Mouse (Mus musculus): ENCODE measurements around the gene Ctu1. TPM values are rescaled to one million over a fixed set of nuclear protein-coding genes. Genes with fewer than 3 reads are reported as not detected.
"Not testable (repeated sequence)": the region's sequence is repeated elsewhere in the genome, so short reads cannot be mapped to it uniquely, and the experiment has no call there.

The Ctu1 gene
- polyA plus RNA-seq, 2 experiments: 12.0 to 13.4 TPM

- H3K9ac ChIP-seq (ENCODE audit: low read depth, low read length, severe bottlenecking): no peak overlapping the region
- WGBS: 94% methylated on average over 32 of the region's 32 CpGs
- no peaks in the 10 kb centered on the region for H3K27me3 ChIP-seq (ENCODE audit: control insufficient read depth, insufficient read depth, low read length)
- no peak overlapping the region for H3K4me3 ChIP-seq (replicated peaks; ENCODE audit: low read length)
- no peak overlapping the region for H3K4me2 ChIP-seq (replicated peaks; ENCODE audit: low read depth, low read length, severe bottlenecking)
- H3K9me3 ChIP-seq (ENCODE audit: control insufficient read depth, low read length): no peaks in the 10 kb centered on the region
- no peak for ATAC-seq (ENCODE audit: low FRiP score, low read depth)
- H3K4me1 ChIP-seq (ENCODE audit: control insufficient read depth, insufficient read depth, low read length): peaks cover 7% of the 10 kb centered on the region
- DNase-seq (ENCODE audit: low spot score): no peak
- H3K36me3 ChIP-seq (ENCODE audit: control insufficient read depth, insufficient read depth, low read length): peaks cover 39% of the 10 kb centered on the region
- TF ChIP-seq POLR2A (IDR thresholded peaks at IDR 0.05; ENCODE audit: borderline replicate concordance, extremely low read depth, insufficient read depth, insufficient read length): no peak
- H3K27ac ChIP-seq (replicated peaks; ENCODE audit: low read depth, low read length): no peak overlapping the region
These were observed 3.3 kb downstream of the Ctu1 start for GRCm38 (mm10) chr7:43675091-43675490.

GRCm38 (mm10) chr7:43678517-43678916 is 6.7 kb downstream of the Ctu1 start:
- H3K4me3 ChIP-seq (replicated peaks; ENCODE audit: low read length): no peak overlapping the region
- ATAC-seq (ENCODE audit: low FRiP score, low read depth): no peak
- peaks cover 39% of the 10 kb centered on the region for H3K36me3 ChIP-seq (ENCODE audit: control insufficient read depth, insufficient read depth, low read length)
- H3K27ac ChIP-seq (replicated peaks; ENCODE audit: low read depth, low read length): no peak overlapping the region
- no peaks in the 10 kb centered on the region for H3K4me1 ChIP-seq (ENCODE audit: control insufficient read depth, insufficient read depth, low read length)
- no peaks in the 10 kb centered on the region for H3K9me3 ChIP-seq (ENCODE audit: control insufficient read depth, low read length)
- no peak overlapping the region for H3K4me2 ChIP-seq (replicated peaks; ENCODE audit: low read depth, low read length, severe bottlenecking)
- no peak for TF ChIP-seq POLR2A (IDR thresholded peaks at IDR 0.05; ENCODE audit: borderline replicate concordance, extremely low read depth, insufficient read depth, insufficient read length)
- DNase-seq (ENCODE audit: low spot score): peak; percentile 6
- no peaks in the 10 kb centered on the region for H3K27me3 ChIP-seq (ENCODE audit: control insufficient read depth, insufficient read depth, low read length)
- no peak overlapping the region for H3K9ac ChIP-seq (ENCODE audit: low read depth, low read length, severe bottlenecking)

GRCm38 (mm10) chr7:43680960-43681359 is 9.1 kb downstream of the Ctu1 start:
- Histone ChIP-seq H3K27ac (replicated peaks; ENCODE audit: low read depth, low read length) (no peak overlapping the region), H3K9me3 (ENCODE audit: control insufficient read depth, low read length) (no peaks in the 10 kb centered on the region), H3K27me3 (ENCODE audit: control insufficient read depth, insufficient read depth, low read length) (no peaks in the 10 kb centered on the region), H3K4me3 (replicated peaks; ENCODE audit: low read length) (no peak overlapping the region), H3K36me3 (ENCODE audit: control insufficient read depth, insufficient read depth, low read length) (peaks cover 24% of the 10 kb centered on the region), H3K4me1 (ENCODE audit: control insufficient read depth, insufficient read depth, low read length) (no peaks in the 10 kb centered on the region), H3K9ac (ENCODE audit: low read depth, low read length, severe bottlenecking) (no peak overlapping the region), H3K4me2 (replicated peaks; ENCODE audit: low read depth, low read length, severe bottlenecking) (no peak overlapping the region)
- no peak for TF ChIP-seq POLR2A (IDR thresholded peaks at IDR 0.05; ENCODE audit: borderline replicate concordance, extremely low read depth, insufficient read depth, insufficient read length)
- 21% methylated on average over 5 of the region's 5 CpGs for WGBS
- no peak for ATAC-seq (ENCODE audit: low FRiP score, low read depth)
- peak; percentile 12 for DNase-seq (ENCODE audit: low spot score)

GRCm38 (mm10) chr7:43682511-43682910 is 10.7 kb downstream of the Ctu1 start:
- H3K4me1 ChIP-seq (ENCODE audit: control insufficient read depth, insufficient read depth, low read length); H3K27me3 ChIP-seq (ENCODE audit: control insufficient read depth, insufficient read depth, low read length); H3K36me3 ChIP-seq (ENCODE audit: control insufficient read depth, insufficient read depth, low read length); DNase-seq (ENCODE audit: low spot score); H3K9ac ChIP-seq (ENCODE audit: low read depth, low read length, severe bottlenecking); H3K4me2 ChIP-seq (replicated peaks; ENCODE audit: low read depth, low read length, severe bottlenecking); H3K9me3 ChIP-seq (ENCODE audit: control insufficient read depth, low read length); ATAC-seq (ENCODE audit: low FRiP score, low read depth); H3K27ac ChIP-seq (replicated peaks; ENCODE audit: low read depth, low read length); H3K4me3 ChIP-seq (replicated peaks; ENCODE audit: low read length): not testable (repeated sequence)
- whole genome bisulfite sequencing: 15% methylated on average over 1 of the region's 1 CpGs

GRCm38 (mm10) chr7:43685088-43685487 is 13.3 kb downstream of the Ctu1 start:
- H3K36me3 ChIP-seq (ENCODE audit: control insufficient read depth, insufficient read depth, low read length): no peaks in the 10 kb centered on the region
- ATAC-seq (ENCODE audit: low FRiP score, low read depth) (no peak), DNase-seq (ENCODE audit: low spot score) (no peak)
- no peaks in the 10 kb centered on the region for H3K4me1 ChIP-seq (ENCODE audit: control insufficient read depth, insufficient read depth, low read length)
- no peak for TF ChIP-seq POLR2A (IDR thresholded peaks at IDR 0.05; ENCODE audit: borderline replicate concordance, extremely low read depth, insufficient read depth, insufficient read length)
- H3K4me2 ChIP-seq (replicated peaks; ENCODE audit: low read depth, low read length, severe bottlenecking): no peak overlapping the region
- WGBS: 72% methylated on average over 7 of the region's 7 CpGs
- no peak overlapping the region for H3K9ac ChIP-seq (ENCODE audit: low read depth, low read length, severe bottlenecking)
- no peaks in the 10 kb centered on the region for H3K27me3 ChIP-seq (ENCODE audit: control insufficient read depth, insufficient read depth, low read length)
- no peak overlapping the region for H3K27ac ChIP-seq (replicated peaks; ENCODE audit: low read depth, low read length)
- H3K9me3 ChIP-seq (ENCODE audit: control insufficient read depth, low read length): no peaks in the 10 kb centered on the region
- H3K4me3 ChIP-seq (replicated peaks; ENCODE audit: low read length): no peak overlapping the region

- no peak for ATAC-seq (ENCODE audit: low FRiP score, low read depth)
- no peak for TF ChIP-seq POLR2A (IDR thresholded peaks at IDR 0.05; ENCODE audit: borderline replicate concordance, extremely low read depth, insufficient read depth, insufficient read length)
These were observed 18.3 kb downstream of the Ctu1 start, which contains the start of gene Klk14 for GRCm38 (mm10) chr7:43690118-43690517. Klk14 (plus strand) TSS chr7:43690418.

More at GRCm38 (mm10) chr7:43690118-43690517, 18.3 kb downstream of the Ctu1 start, which contains the start of gene Klk14:
- Histone ChIP-seq H3K4me3 (replicated peaks; ENCODE audit: low read length) (no peak within 1 kb of the TSS), H3K4me2 (replicated peaks; ENCODE audit: low read depth, low read length, severe bottlenecking) (no peak within 1 kb of the TSS), H3K36me3 (ENCODE audit: control insufficient read depth, insufficient read depth, low read length) (no peaks in the 10 kb centered on the region), H3K27ac (replicated peaks; ENCODE audit: low read depth, low read length) (no peak within 1 kb of the TSS), H3K9me3 (ENCODE audit: control insufficient read depth, low read length) (no peaks in the 10 kb centered on the region), H3K9ac (ENCODE audit: low read depth, low read length, severe bottlenecking) (no peak within 1 kb of the TSS), H3K4me1 (ENCODE audit: control insufficient read depth, insufficient read depth, low read length) (no peaks in the 10 kb centered on the region), H3K27me3 (ENCODE audit: control insufficient read depth, insufficient read depth, low read length) (no peaks in the 10 kb centered on the region)
- no peak for DNase-seq (ENCODE audit: low spot score)

All from limb, embryonic 14.5 days (tissue).